Mouse (Mus musculus): ENCODE data around the gene Srf.
A peak's percentile ranks its signal among the peaks of the same experiment; 100 is the strongest.

Gene Srf

GRCm38 (mm10) chr17:46520385-46520979 lies 35.5 kb downstream of the Srf start:
- DNase-seq (ENCODE audit: low read depth, low spot score) = no peak

GRCm38 (mm10) chr17:46519971-46520370 lies 36.0 kb downstream of the Srf start:
- H3K36me3 ChIP-seq (ENCODE audit: control insufficient read depth, insufficient read depth, low read length, poor library complexity, severe bottlenecking) = no peaks in the 10 kb centered on the region
- no peak for DNase-seq (ENCODE audit: low read depth, low spot score)
- H3K27me3 ChIP-seq (ENCODE audit: control insufficient read depth, insufficient read depth, low read length, poor library complexity, severe bottlenecking) = no peaks in the 10 kb centered on the region

More at GRCm38 (mm10) chr17:46520385-46520979, 35.5 kb downstream of the Srf start:
- Histone ChIP-seq H3K27me3 (ENCODE audit: control insufficient read depth, insufficient read depth, low read length, poor library complexity, severe bottlenecking) (no peaks in the 10 kb centered on the region), H3K36me3 (ENCODE audit: control insufficient read depth, insufficient read depth, low read length, poor library complexity, severe bottlenecking) (no peaks in the 10 kb centered on the region)

GRCm38 (mm10) chr17:46513329-46513728 lies 42.6 kb downstream of the Srf start:
- Histone ChIP-seq H3K36me3 (ENCODE audit: control insufficient read depth, insufficient read depth, low read length, poor library complexity, severe bottlenecking) (no peaks in the 10 kb centered on the region), H3K27me3 (ENCODE audit: control insufficient read depth, insufficient read depth, low read length, poor library complexity, severe bottlenecking) (no peaks in the 10 kb centered on the region)
- no peak for DNase-seq (ENCODE audit: low read depth, low spot score)

- no peaks in the 10 kb centered on the region for H3K36me3 ChIP-seq (ENCODE audit: control insufficient read depth, insufficient read depth, low read length, poor library complexity, severe bottlenecking)
- peak; percentile 36 for DNase-seq (ENCODE audit: low read depth, low spot score)
These were observed 44.8 kb downstream of the Srf start for GRCm38 (mm10) chr17:46511059-46511710.

GRCm38 (mm10) chr17:46505617-46506016 lies 50.4 kb downstream of the Srf start:
- DNase-seq (ENCODE audit: low read depth, low spot score) = no peak
- Histone ChIP-seq H3K27me3 (ENCODE audit: control insufficient read depth, insufficient read depth, low read length, poor library complexity, severe bottlenecking) (no peaks in the 10 kb centered on the region), H3K36me3 (ENCODE audit: control insufficient read depth, insufficient read depth, low read length, poor library complexity, severe bottlenecking) (no peaks in the 10 kb centered on the region)

More at GRCm38 (mm10) chr17:46511059-46511710, 44.8 kb downstream of the Srf start:
- H3K27me3 ChIP-seq (ENCODE audit: control insufficient read depth, insufficient read depth, low read length, poor library complexity, severe bottlenecking) = no peaks in the 10 kb centered on the region

GRCm38 (mm10) chr17:46503847-46504638 lies 51.9 kb downstream of the Srf start:
- Histone ChIP-seq H3K27me3 (ENCODE audit: control insufficient read depth, insufficient read depth, low read length, poor library complexity, severe bottlenecking) (no peaks in the 10 kb centered on the region), H3K36me3 (ENCODE audit: control insufficient read depth, insufficient read depth, low read length, poor library complexity, severe bottlenecking) (no peaks in the 10 kb centered on the region)
- no peak for DNase-seq (ENCODE audit: low read depth, low spot score)

GRCm38 (mm10) chr17:46502775-46503174 lies 53.2 kb downstream of the Srf start:
- H3K27me3 ChIP-seq (ENCODE audit: control insufficient read depth, insufficient read depth, low read length, poor library complexity, severe bottlenecking) = no peaks in the 10 kb centered on the region
- DNase-seq (ENCODE audit: low read depth, low spot score) = no peak
- H3K36me3 ChIP-seq (ENCODE audit: control insufficient read depth, insufficient read depth, low read length, poor library complexity, severe bottlenecking) = no peaks in the 10 kb centered on the region

All from splenic B cell, adult 2 months (primary cell).